Mouse (Mus musculus) MEL (cell line): Measurements from ENCODE around the gene Itgb8.

Experiments used
- BHLHE40 ChIP-seq: IDR thresholded peaks from 2 replicates; pipeline ENCODE4 v1.6.1; 2012; ENCODE audit warnings: low read depth, mild to moderate bottlenecking, inconsistent platforms, low read length, improper control_type of control experiment, borderline replicate concordance
- CTCF ChIP-seq, 3 experiments: IDR thresholded peaks in 2 of 3; conservative IDR thresholded peaks in 1 of 3; 2 replicates each; pipeline ENCODE4 v1.5.1; 2011 to 2012; ENCODE audit warnings: low read length in 3 of 3, low read depth in 2 of 3, mild to moderate bottlenecking in 2 of 3, improper control_type of control experiment in 1 of 3, inconsistent platforms in 1 of 3, mixed read lengths in 1 of 3, moderate library complexity in 1 of 3; ENCODE audit not compliant: control insufficient read depth in 1 of 3, insufficient read depth in 1 of 3, poor library complexity in 1 of 3, severe bottlenecking in 1 of 3
- TAL1 ChIP-seq: IDR thresholded peaks from 2 replicates; pipeline ENCODE4 v1.6.1; 2012; ENCODE audit warnings: mild to moderate bottlenecking, inconsistent platforms, low read length, moderate library complexity, mixed read lengths
- TBP ChIP-seq: IDR thresholded peaks from 2 replicates; pipeline ENCODE4 v1.8.0; 2011; ENCODE audit warnings: low read depth, low read length, improper control_type of control experiment

DNA sequence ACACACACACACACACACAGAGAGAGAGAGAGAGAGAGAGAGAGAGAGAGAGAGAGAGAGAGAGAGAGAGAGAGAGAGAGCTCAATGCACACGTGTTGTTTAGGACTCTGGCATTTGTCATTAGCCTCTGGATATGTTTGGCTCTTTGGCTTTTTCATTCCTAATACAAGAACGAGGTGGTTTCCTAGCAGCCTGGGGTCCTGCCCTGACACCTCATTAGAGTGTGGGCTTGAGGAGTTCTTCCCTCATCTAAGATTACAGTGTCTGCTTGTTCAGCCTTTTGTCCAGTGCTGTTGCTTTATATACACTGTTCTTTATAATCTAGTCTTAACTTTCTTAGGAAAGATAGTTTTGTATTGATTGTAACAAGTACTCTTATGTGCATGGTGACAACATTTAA is 27.1 kb downstream of the Itgb8 start:
- no peak for TF ChIP-seq BHLHE40
- no peak for TF ChIP-seq TBP
- no peak for TF ChIP-seq CTCF (IDR thresholded peaks at IDR 0.05 in 2 of 3, conservative IDR thresholded peaks at IDR 0.05 in 1 of 3; ENCODE audit: control insufficient read depth in 1 of 3, insufficient read depth in 1 of 3, low read depth in 2 of 3, low read length in 3 of 3, poor library complexity in 1 of 3, severe bottlenecking in 1 of 3)
- no peak for TF ChIP-seq TAL1
